Comparison of ENCODE assay signal across 8 mouse cellular contexts in genomic region chr16:39984205-39984634, GRCm38 (mm10). TPM values are rescaled to one million over a fixed set of nuclear protein-coding genes. Genes with fewer than 3 reads are reported as not detected.
DNase-seq lines count a peak whose midpoint lies in the region; ATAC-seq and TF ChIP-seq lines count a peak whose summit lies in the region.

Gene Lsamp (plus strand): TSS chr16:39984361.

- ATAC-seq in Patski: peak; percentile 80
- ATAC-seq in forebrain, postnatal 0 days: peak; percentile 94
- peak; percentile 93 for ATAC-seq in intestine, embryonic 14.5 days (replicated peaks; ENCODE audit: low FRiP score, low TSS enrichment, low read depth)

- CTCF ChIA-PET in Patski (lab: Charles Lee): no interaction called here

- WGBS in forebrain, postnatal 0 days: under 1% methylated on average over 24 of the region's 24 CpGs
- under 1% methylated on average over 24 of the region's 24 CpGs for WGBS in intestine, embryonic 14.5 days

- peak within 1 kb of the TSS; percentile 63 for H3K4me3 ChIP-seq in forebrain, postnatal 0 days (ENCODE audit: low read depth, low read length)
- peak within 1 kb of the TSS; percentile 47 for H3K4me3 ChIP-seq in intestine, embryonic 14.5 days (ENCODE audit: low read depth, low read length)

- peak within 1 kb of the TSS; percentile 75 for H3K9ac ChIP-seq in forebrain, postnatal 0 days
- H3K9ac ChIP-seq in intestine, embryonic 14.5 days (ENCODE audit: low read length): peak within 1 kb of the TSS; percentile 38

- H3K4me2 ChIP-seq in forebrain, postnatal 0 days (ENCODE audit: low read depth): peak within 1 kb of the TSS; percentile 66
- H3K4me2 ChIP-seq in intestine, embryonic 14.5 days (ENCODE audit: low read length): peak within 1 kb of the TSS; percentile 94

- in situ Hi-C loops in Patski (cut with MboI; ENCODE audit: low pct_unique_long_range_greater_than_20kb): no loop called here

- 0 out of 2 replicates have a peak, but pooled peaks cover 3% of the 10 kb centered on the region for H3K4me1 ChIP-seq in forebrain, postnatal 0 days (ENCODE audit: insufficient read depth)
- H3K4me1 ChIP-seq in intestine, embryonic 14.5 days (replicated peaks; ENCODE audit: control insufficient read depth, insufficient read depth, low read length): no peaks in the 10 kb centered on the region

- DNase-seq in Patski (ENCODE audit: low read depth, low spot score): no peak
- DNase-seq in cerebellum, adult 18-20 months: peak; percentile 88 to 95
- peak; percentile 93 for DNase-seq in forebrain, postnatal 0 days
- DNase-seq in intestine, embryonic 14.5 days (ENCODE audit: low spot score): peak; percentile 89
- peak; percentile 78 to 90 for DNase-seq in left cerebral cortex, adult 8-10 months (ENCODE audit: low spot score in 2 of 2)
- peak; percentile 47 to 48 for DNase-seq in lung, postnatal 4 days
- DNase-seq in right cerebral cortex, postnatal 36 days (ENCODE audit: low spot score in 2 of 2): peak; percentile 83
- no peak for DNase-seq in thymus, postnatal 0 days (ENCODE audit: low spot score)

- H3K36me3 ChIP-seq in forebrain, postnatal 0 days (ENCODE audit: insufficient read depth): no peaks in the 10 kb centered on the region
- H3K36me3 ChIP-seq in intestine, embryonic 14.5 days (ENCODE audit: control insufficient read depth, insufficient read depth, low read length): no peaks in the 10 kb centered on the region

- peak; percentile 54 for TF ChIP-seq CTCF in Patski (IDR thresholded peaks at IDR 0.05)
- peak; percentile 89 for TF ChIP-seq CTCF in forebrain, postnatal 0 days (IDR thresholded peaks at IDR 0.05; ENCODE audit: low read depth)

- POLR2A ChIA-PET in Patski (lab: Charles Lee): no interaction called here

- H3K27me3 ChIP-seq in Patski: peaks cover 10% of the 10 kb centered on the region
- no peaks in the 10 kb centered on the region for H3K27me3 ChIP-seq in forebrain, postnatal 0 days (ENCODE audit: insufficient read depth, low read length)
- no peaks in the 10 kb centered on the region for H3K27me3 ChIP-seq in intestine, embryonic 14.5 days (replicated peaks; ENCODE audit: control insufficient read depth, insufficient read depth, low read length)

- no peaks in the 10 kb centered on the region for H3K9me3 ChIP-seq in forebrain, postnatal 0 days (ENCODE audit: low read length)
- no peaks in the 10 kb centered on the region for H3K9me3 ChIP-seq in intestine, embryonic 14.5 days (ENCODE audit: control insufficient read depth, low read length)

- peak within 1 kb of the TSS; percentile 73 for H3K27ac ChIP-seq in forebrain, postnatal 0 days (ENCODE audit: low read depth, low read length)
- H3K27ac ChIP-seq in intestine, embryonic 14.5 days (ENCODE audit: low read depth): no peak within 1 kb of the TSS

RNA-seq across cellular contexts. Expression of gene Lsamp, which starts in this region (rescaled TPM):
- polyA plus RNA-seq in Patski (2021): not detected
- total RNA-seq in forebrain, postnatal 0 days (2014; rRNA removed): 154 and 157 TPM in 2 replicates
- polyA plus RNA-seq in forebrain, postnatal 0 days (2015; fragmentation: Nextera tagmentation; extraction: Ambion mirVana): 45.2 and 74.0 TPM in 2 replicates
- polyA plus RNA-seq in intestine, embryonic 14.5 days (2014; fragmentation: Nextera tagmentation; extraction: Ambion mirVana): 5.4 and 5.6 TPM in 2 replicates
- 100 to 1,000 TPM; 237 to 252 (median 248) TPM for total RNA-seq in left cerebral cortex, adult 8-10 months (2022)
- 0.72 and 0.93 TPM in 2 replicates for polyA plus RNA-seq in thymus, postnatal 0 days (2015; fragmentation: Nextera tagmentation; extraction: Ambion mirVana)

Comparison
In these comparisons a context has a peak if more than half of its experiments do, and no peak if none do; other contexts are left out.
1. Peak in ATAC-seq in Patski; RNA of the gene not detected or under 1 TPM.
2. DNase-seq: peak in cerebellum, adult 18-20 months (2 of 2), forebrain, postnatal 0 days (single experiment), intestine, embryonic 14.5 days (single experiment), left cerebral cortex, adult 8-10 months (2 of 2), lung, postnatal 4 days (2 of 2) and right cerebral cortex, postnatal 36 days (2 of 2); none in Patski (single experiment) and thymus, postnatal 0 days (single experiment).
3. Peak in every context shown above with its lines, with median percentiles within 50 percentile points of each other: ATAC-seq.